Mouse (Mus musculus): ENCODE measurements at regions not wholly inside any gene's neighbourhood (a gene's known extent, or its start where the extent isn't known, plus 50 kb on each side); places are given as distances from the start of the nearest gene placed in this dataset.

DNA sequence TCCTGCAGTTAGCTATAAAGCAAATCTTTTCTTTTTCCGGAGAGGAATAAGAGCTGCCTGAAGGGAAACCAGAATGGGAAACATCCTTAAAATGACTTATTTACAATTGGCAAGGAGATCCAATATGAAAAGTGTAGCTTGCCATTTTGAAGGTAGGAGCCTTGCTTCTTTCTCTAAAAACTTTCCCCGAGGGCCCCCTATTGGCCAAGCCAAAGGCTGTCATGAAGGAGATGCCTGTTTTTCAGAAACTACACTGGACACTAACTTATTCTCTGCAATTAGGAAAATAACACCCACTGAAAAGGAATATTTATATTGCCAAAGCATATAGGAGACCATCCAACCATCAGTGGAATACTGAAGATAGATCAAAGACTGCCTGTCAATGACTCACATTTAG, 312.8 kb upstream of the Thrb start:
- no peak overlapping the region for H3K27ac ChIP-seq (ENCODE audit: insufficient read depth, low read depth, low read length)
- TF ChIP-seq CTCF (IDR thresholded peaks at IDR 0.05; ENCODE audit: low read depth, low read length) (no peak), POLR2A (IDR thresholded peaks at IDR 0.05; ENCODE audit: borderline replicate concordance, low read depth, low read length) (no peak)
- H3K4me1 ChIP-seq (ENCODE audit: control insufficient read depth, insufficient read depth, low read length): no peaks in the 10 kb centered on the region
- H3K4me3 ChIP-seq (ENCODE audit: insufficient read depth, low read length): no peak overlapping the region

DNA sequence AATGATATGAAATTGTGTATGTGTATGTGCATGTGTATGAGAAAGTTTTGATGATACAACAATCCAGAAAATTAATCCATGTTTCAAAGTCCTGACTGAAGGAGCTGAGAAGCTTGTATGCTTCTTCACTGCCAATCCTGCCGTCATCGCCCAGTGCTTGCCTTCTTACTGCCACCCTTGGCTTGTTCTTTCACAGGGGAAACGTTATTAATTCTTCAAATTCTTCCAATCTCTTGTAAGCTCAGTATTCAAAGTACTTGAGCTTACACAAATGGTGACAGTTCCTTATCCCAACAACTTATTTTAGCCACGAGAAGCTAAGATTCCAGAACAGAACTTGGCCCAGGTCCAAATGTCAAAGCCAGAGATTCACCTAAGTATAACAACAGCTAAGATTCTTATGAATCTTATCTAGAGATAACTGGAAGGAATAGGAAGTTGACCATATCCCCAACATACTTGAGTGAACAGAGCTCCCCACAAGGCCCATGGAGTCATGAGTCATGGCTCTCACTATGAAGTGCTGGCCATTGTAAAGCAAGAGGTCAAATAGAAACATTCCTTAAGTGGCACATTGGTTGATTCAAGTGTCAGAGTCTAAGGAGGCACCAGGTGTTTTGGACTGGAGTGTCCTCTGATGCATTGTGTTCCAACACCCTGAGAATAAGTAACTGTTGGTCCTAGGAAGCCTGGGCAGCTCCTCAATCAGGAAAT, 307.6 kb upstream of the Thrb start:
- Histone ChIP-seq H3K4me1 (ENCODE audit: control insufficient read depth, insufficient read depth, low read length) (no peaks in the 10 kb centered on the region), H3K4me3 (ENCODE audit: insufficient read depth, low read length) (no peak overlapping the region), H3K27ac (ENCODE audit: insufficient read depth, low read depth, low read length) (no peak overlapping the region)
- TF ChIP-seq POLR2A (IDR thresholded peaks at IDR 0.05; ENCODE audit: borderline replicate concordance, low read depth, low read length): no peak
- TF ChIP-seq CTCF (IDR thresholded peaks at IDR 0.05; ENCODE audit: low read depth, low read length): no peak

DNA sequence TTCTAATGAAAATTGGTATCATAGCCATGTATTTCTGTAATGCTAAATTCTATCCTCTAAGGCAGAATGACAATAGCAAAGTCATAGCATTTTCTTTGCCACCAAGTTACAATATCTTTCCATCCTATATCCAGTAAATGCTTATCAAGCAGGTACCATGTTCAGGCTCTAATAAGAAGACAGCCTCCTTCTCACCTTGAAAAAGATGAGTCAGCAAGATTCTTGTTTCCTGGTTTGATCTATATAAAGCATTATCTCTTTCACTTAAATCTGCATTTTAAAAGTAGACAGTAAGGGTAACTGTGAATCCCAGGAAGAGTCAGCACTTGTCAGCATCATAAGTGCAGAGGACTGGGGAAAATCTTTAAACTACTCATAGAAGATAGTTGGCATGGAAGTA, 298.2 kb upstream of the Thrb start:
- no peak for TF ChIP-seq POLR2A (IDR thresholded peaks at IDR 0.05; ENCODE audit: borderline replicate concordance, low read depth, low read length)
- no peak for TF ChIP-seq CTCF (IDR thresholded peaks at IDR 0.05; ENCODE audit: low read depth, low read length)
- H3K27ac ChIP-seq (ENCODE audit: insufficient read depth, low read depth, low read length): no peak overlapping the region
- H3K4me3 ChIP-seq (ENCODE audit: insufficient read depth, low read length): no peak overlapping the region
- no peaks in the 10 kb centered on the region for H3K4me1 ChIP-seq (ENCODE audit: control insufficient read depth, insufficient read depth, low read length)

DNA sequence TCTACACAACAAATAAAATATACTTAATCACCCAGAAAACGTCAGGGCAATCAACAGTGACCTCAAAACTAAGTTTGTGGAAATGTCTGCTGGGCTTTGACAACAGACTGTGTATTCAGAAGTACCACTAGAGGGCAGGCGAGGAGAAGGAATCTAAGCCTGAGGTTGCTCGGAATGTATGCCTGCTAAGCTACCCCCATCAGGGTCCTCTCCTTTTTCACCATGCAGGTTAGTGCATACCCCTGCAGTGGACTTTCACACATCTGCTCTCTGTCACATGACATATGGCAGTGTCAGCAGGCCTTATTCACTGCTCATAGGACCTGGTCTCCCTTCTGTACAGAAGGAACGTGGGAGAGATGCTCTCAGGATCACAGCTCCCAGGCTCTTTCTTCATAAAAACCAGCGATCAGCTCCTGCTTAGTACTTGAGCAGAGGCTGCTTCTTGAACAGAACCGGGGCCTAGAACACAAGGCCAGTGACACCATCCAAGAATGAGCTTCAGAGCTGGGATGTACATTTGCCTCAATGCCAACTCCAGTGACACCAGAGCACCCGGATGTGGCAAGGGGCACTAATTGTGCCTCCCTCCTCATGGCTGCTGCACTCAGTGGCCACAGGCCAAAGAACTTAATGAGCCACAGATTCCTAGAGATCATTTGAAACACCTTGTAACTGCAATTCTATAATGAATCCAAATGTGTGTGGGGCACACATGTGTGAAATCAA, 257.1 kb upstream of the Thrb start:
- Histone ChIP-seq H3K27ac (ENCODE audit: insufficient read depth, low read depth, low read length) (no peak overlapping the region), H3K4me1 (ENCODE audit: control insufficient read depth, insufficient read depth, low read length) (peaks cover 3% of the 10 kb centered on the region), H3K4me3 (ENCODE audit: insufficient read depth, low read length) (no peak overlapping the region)
- TF ChIP-seq POLR2A (IDR thresholded peaks at IDR 0.05; ENCODE audit: borderline replicate concordance, low read depth, low read length): no peak
- TF ChIP-seq CTCF (IDR thresholded peaks at IDR 0.05; ENCODE audit: low read depth, low read length): peak; percentile 81

DNA sequence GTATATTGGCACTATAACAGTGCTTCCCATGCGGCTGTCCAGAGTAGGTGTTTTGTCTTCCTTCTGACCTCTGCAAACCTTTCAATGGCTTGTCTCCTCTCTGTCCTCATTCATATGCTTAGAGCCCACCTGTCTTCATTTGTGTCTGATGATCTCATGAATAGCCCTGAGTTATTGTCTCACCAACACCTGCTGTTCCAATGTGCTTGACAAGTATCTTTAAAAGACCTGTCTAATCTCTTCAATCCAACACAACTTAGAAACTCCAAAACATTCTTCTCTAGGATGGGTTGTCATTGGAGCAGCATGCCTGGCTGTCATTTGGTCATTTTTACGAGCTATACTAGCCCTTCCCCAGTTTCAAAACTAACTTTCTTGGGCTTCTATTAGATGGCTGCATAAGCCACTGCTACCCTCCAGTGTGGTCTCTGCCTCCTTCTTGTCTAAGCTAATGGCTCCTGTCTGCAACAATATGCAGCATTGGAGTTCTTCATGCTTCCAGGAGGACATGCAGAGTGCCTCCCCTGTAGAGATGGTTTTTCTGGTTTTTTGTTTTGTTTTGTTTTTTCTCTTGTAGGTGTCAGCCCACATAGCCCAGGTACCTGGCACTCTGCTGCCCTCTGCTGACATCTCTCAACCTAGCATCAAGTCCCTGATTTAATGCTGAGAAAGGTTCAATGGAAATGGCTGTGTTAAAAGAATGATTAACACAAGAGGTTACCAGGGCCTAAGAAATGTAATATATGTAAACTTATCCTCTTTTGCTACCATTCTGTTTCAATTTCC, 254.3 kb upstream of the Thrb start:
- Histone ChIP-seq H3K27ac (ENCODE audit: insufficient read depth, low read depth, low read length) (no peak overlapping the region), H3K4me3 (ENCODE audit: insufficient read depth, low read length) (no peak overlapping the region), H3K4me1 (ENCODE audit: control insufficient read depth, insufficient read depth, low read length) (peaks cover 13% of the 10 kb centered on the region)
- TF ChIP-seq POLR2A (IDR thresholded peaks at IDR 0.05; ENCODE audit: borderline replicate concordance, low read depth, low read length) (no peak), CTCF (IDR thresholded peaks at IDR 0.05; ENCODE audit: low read depth, low read length) (peak; percentile 36; the same call in 1 of the 2 replicates)

DNA sequence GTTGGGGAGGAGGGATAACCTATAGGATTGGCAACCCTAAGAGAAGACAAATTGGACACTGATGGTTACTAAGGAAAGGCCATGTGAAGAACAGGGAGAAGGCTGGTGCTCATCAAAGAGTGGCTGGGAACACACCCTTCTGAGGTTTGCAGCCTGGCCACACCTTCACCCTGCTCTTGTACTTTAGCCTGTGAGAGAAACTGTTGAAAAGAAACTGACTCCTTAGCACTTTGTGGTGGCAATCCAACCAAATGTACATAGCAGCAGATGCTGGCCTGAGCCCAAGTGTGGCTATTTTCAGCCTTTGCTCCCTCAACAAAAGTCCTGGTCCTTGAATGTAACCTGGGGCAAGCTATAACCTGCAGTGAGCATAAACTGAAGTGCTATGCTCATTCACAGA, 253.2 kb upstream of the Thrb start:
- no peak for TF ChIP-seq POLR2A (IDR thresholded peaks at IDR 0.05; ENCODE audit: borderline replicate concordance, low read depth, low read length)
- no peak for TF ChIP-seq CTCF (IDR thresholded peaks at IDR 0.05; ENCODE audit: low read depth, low read length)
- Histone ChIP-seq H3K27ac (ENCODE audit: insufficient read depth, low read depth, low read length) (no peak overlapping the region), H3K4me1 (ENCODE audit: control insufficient read depth, insufficient read depth, low read length) (peaks cover 18% of the 10 kb centered on the region), H3K4me3 (ENCODE audit: insufficient read depth, low read length) (no peak overlapping the region)

DNA sequence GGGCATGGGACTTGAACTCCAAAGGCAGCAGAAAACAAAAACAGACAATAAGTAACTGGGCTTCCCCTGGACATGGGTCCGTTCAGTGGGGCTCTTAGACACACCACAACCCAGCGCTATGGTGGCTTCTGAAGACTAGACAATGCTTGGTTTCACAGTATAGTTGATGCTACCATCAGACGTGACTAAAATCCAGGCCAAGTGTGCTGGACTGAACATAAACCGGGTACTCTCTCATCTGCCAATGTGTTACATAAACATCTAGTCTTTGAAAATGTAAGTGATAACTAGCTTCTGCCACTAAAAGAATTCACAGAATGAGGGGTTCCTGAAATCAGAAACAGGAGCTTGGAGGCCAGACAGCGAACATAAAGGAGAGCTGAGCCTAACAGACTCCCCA, 251.7 kb upstream of the Thrb start:
- Histone ChIP-seq H3K4me1 (ENCODE audit: control insufficient read depth, insufficient read depth, low read length) (peaks cover 18% of the 10 kb centered on the region), H3K27ac (ENCODE audit: insufficient read depth, low read depth, low read length) (no peak overlapping the region), H3K4me3 (ENCODE audit: insufficient read depth, low read length) (no peak overlapping the region)
- TF ChIP-seq CTCF (IDR thresholded peaks at IDR 0.05; ENCODE audit: low read depth, low read length) (no peak), POLR2A (IDR thresholded peaks at IDR 0.05; ENCODE audit: borderline replicate concordance, low read depth, low read length) (no peak)

DNA sequence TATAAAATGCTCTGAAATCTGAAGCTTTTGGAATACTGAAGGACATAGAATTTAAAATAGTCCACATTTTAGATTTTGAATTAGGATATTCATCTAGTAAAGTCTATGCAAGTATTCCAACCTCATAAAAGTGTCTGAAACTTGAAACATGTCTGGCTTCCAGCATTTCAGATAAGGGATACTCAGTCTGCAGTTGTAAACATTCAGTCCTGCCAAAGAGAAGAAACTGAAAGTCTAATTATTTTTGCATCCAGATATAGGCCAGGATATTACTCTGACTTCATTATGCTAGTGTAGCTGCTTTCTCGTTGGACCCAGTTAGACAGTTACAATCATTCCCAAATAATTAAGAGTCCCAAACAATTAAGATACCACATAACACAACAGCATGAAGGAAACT, 251.2 kb upstream of the Thrb start:
- Histone ChIP-seq H3K4me3 (ENCODE audit: insufficient read depth, low read length) (no peak overlapping the region), H3K4me1 (ENCODE audit: control insufficient read depth, insufficient read depth, low read length) (peaks cover 23% of the 10 kb centered on the region), H3K27ac (ENCODE audit: insufficient read depth, low read depth, low read length) (no peak overlapping the region)
- TF ChIP-seq CTCF (IDR thresholded peaks at IDR 0.05; ENCODE audit: low read depth, low read length): no peak
- no peak for TF ChIP-seq POLR2A (IDR thresholded peaks at IDR 0.05; ENCODE audit: borderline replicate concordance, low read depth, low read length)

DNA sequence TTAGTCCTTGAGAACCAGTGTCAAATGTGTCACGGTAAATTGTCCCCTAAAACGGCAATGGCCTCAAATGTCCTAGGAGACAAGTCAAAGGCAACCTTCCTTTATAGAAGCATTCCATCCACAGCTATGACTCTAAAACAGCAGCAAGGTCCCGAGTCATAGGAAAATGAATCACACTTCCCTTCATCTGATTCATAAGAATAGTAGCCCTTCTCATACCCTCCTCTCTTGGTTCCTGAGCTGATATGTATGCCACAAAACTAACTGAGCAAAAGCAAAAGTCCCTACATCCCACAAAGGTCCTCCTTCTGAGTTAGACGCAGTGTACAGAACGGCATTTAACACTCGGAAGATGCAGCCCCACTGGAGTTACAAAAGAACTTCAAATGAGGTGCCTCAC, 250.6 kb upstream of the Thrb start:
- Histone ChIP-seq H3K27ac (ENCODE audit: insufficient read depth, low read depth, low read length) (peak overlapping the region; percentile 24; the same call in 1 of the 2 replicates), H3K4me1 (ENCODE audit: control insufficient read depth, insufficient read depth, low read length) (peaks cover 21% of the 10 kb centered on the region), H3K4me3 (ENCODE audit: insufficient read depth, low read length) (no peak overlapping the region)
- TF ChIP-seq POLR2A (IDR thresholded peaks at IDR 0.05; ENCODE audit: borderline replicate concordance, low read depth, low read length): no peak
- TF ChIP-seq CTCF (IDR thresholded peaks at IDR 0.05; ENCODE audit: low read depth, low read length): no peak
